Mouse (Mus musculus): ENCODE results near the gene Rpl6.

Rpl6 gene

DNA sequence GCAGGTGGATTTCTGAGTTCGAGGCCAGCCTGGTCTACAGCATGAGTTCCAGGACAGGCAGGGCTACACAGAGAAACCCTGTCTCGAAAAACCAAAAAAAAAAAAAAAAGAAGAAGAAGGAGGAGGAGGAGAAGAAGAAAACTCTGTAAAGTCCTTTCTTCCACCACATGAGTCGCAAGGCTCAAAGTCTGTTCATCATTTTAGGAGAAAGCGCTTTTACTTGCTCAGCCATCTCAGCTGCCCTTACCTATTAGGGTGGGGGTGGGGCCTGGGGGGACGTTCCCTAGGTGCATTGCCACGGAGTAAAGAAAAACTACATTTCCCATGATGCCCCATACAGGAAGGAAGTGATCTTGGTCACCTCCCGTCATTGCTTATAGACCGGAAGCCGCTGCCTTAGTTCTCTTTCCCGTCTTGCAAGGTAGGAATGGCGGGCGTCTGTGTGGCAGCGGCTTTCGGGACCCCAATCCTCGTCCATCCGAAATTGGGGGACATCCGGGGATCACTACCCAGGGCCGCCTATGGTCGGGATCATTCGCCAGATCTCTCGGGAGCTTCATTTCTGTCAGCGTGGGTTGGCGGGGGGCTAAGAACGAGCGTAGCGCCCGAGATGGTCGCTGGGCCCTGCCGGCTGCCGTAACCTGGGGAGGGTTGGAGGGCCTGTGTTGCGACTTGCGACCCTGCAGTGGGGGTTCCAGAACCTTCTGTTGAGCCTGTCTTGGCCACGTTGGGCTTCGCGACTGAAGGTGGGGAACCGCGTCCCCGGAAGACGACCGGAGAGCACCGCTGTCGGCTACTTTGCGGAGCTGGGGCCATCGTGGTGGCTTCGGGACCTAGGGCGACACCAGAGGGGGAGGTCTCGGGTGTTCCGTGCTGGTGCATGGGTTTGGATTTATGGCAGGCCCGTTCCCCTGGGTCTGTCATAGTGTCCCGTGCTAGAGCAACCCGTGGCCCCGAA is at the start of gene Rpl6:
Gene Rpl6, plus strand, starts transcription at position 350 of the 958 bp plus-strand sequence.
- peak; percentile 92 for DNase-seq (ENCODE audit: low read depth, low spot score)

DNA sequence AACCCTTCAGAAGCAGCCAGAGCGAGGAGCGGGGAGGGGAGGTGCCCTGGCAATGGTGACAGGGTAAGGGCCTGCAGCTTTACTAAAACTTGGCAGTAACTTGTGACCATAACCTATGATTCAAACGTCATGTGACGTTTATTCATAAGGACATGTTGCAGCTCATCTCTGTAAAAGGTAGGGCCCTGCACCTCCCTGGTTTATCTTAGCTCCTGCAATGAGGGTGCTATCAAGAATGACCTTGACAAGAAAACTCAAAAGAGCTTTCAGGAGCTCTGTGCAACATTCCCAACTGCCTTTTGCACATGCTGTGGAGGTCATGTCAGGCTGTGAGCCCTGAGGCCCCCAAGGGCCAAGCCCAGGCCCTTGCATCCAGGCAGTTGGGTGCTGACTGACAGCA is 48.2 kb upstream of the Rpl6 start:
- no peak for DNase-seq (ENCODE audit: low read depth, low spot score)

DNA sequence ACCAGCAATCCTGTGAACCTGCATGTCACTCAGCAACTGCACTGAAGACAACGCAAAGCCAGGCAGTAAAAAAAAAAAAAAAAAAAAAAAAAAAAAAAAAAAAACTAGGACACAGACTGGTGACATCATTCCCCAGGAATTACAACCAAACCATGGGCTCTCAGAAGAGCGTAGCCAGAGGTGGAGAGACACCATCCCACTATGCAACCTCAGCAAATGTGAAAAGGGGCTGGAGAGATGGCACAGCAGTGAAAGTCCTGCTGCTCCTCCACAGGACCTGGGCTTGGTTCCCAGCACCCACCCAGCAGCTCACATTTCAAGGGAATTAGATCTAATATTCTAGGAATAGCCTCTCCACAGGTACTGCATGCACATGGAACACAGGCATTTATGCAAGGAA is 47.3 kb upstream of the Rpl6 start:
- DNase-seq (ENCODE audit: low read depth, low spot score): no peak

DNA sequence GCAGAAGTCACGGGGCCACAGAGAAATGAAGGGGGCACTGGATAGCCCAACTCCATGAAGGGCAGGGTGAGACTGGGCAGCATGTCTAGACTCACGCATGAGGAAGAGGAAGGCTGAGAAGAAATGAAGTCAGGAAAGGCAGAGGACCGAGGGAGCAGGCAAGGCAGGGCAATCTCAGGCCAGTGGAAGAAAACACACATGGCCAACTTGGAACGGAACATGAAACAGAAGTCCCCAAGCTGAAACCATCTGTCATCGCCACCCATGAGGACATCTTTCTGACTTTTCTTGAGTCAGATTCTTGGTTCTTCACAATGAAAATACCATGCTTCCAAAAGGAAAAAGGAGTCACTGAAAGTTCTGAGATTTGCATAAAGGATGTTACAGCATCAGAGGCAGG is 46.8 kb upstream of the Rpl6 start:
- no peak for DNase-seq (ENCODE audit: low read depth, low spot score)

DNA sequence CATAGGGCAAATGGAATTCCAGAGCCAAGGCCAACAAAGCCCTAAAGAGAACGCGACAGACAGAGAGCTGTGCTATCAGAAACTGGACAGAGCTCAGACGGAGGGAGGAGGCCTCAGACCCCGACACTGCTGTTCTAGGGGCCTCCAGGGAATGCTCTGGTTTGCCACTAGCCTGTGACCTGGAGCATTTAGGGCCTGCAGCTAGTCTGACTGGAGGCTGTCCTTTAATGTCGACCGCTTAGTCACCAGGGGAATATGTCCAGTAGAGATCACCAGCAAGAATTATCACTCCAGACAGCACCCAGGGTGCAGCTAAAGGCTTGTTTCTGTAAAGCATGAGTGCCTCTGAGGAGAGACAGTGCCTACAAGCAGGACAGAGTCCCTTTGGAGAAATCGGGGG is 45.3 kb upstream of the Rpl6 start:
- no peak for DNase-seq (ENCODE audit: low read depth, low spot score)

DNA sequence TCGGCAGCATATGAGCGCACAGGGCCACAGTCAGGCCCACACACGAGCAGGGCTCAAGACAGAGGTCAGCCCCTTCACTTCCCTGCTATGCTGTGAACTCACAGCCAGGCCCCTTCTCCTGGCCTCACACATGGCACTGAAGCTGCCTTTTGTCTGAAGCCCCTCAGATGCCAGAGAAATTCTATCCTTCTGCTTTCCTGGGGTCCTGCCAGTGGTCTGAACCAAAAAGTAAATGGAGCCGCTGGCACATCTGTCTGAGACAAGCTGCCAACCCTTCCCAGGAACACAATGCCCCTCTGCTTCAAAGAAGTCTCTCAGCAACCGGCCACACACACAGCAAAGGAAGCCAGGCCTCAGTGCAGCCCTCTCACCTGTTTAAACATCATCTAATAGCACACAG is 42.0 kb upstream of the Rpl6 start:
- no peak for DNase-seq (ENCODE audit: low read depth, low spot score)

DNA sequence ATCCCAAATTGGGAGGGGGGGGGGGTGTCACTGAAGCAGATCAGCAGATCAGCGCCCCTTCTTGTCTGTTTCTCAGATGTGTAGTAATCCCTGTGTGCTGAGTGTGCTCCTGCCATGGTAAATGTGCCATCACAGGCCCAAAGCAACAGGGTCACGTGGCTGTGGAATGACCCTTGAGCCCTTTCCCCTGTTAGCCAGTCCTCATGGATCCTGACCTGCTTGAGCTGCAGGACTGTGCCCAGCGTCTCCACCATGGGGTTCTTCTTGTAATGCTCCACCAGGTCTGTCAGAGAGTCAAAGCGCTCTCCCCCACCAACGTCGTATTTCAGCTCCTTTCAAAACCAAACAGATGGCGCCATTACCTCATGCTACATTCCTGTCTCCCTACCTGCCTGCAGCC is 41.4 kb upstream of the Rpl6 start:
- no peak for DNase-seq (ENCODE audit: low read depth, low spot score)

DNA sequence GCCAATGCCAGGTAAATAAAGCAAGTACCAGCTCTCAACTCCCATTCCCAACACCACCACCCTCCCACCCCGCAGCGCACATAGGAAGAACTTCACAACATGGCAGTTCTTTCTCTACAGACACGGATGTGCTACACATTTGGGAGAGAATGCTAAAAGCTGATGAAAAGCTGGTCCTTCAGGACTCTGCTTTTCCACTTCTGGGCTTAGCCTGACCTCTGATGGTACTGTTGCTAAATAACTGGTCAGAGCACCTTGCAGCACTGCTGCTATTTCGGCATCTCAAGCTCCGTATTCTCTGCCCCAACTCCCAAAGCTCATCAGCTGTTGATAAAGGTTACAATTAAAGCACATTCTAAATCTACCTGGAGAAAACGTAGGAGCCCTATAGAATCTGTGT is 37.4 kb upstream of the Rpl6 start:
- no peak for DNase-seq (ENCODE audit: low read depth, low spot score)

DNA sequence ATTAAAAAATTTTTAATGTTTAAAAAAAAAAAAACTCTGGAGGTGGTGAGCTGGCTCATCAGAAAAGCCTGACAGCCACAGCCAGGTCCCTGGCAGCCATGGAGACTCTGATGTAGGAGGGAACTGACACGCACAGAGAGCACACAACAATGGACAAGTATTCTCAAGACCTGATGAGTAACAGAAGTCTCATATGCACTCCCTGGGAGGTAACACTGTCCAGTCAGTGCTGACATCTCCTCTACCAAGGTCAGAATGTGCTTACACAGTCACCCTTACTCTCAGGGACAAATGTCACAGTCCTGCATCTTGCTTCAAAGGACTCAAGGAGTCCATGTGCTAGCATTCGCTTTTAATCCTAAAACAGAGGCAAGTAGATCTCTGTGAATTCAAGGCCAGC is 34.7 kb upstream of the Rpl6 start:
- DNase-seq (ENCODE audit: low read depth, low spot score): no peak

DNA sequence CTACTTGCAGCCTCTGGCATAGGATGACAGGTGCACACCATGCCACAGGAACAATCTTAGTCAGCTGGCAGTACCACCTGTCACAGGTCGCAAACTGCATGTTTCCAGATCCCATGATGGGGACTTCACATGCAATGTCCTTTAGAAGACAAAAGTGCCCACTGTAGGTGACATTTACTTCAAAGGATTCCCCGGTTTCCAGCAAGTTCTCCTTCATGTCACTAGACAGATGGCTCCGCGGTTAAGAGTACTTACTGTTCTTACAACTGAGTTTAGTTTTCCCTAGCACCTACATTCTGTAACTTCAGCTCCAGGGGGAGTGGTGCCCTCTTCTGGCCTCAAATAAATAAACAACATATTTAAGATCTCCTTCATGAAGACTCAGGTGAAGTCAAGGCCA is 31.4 kb upstream of the Rpl6 start:
- DNase-seq (ENCODE audit: low read depth, low spot score): peak; percentile 35

DNA sequence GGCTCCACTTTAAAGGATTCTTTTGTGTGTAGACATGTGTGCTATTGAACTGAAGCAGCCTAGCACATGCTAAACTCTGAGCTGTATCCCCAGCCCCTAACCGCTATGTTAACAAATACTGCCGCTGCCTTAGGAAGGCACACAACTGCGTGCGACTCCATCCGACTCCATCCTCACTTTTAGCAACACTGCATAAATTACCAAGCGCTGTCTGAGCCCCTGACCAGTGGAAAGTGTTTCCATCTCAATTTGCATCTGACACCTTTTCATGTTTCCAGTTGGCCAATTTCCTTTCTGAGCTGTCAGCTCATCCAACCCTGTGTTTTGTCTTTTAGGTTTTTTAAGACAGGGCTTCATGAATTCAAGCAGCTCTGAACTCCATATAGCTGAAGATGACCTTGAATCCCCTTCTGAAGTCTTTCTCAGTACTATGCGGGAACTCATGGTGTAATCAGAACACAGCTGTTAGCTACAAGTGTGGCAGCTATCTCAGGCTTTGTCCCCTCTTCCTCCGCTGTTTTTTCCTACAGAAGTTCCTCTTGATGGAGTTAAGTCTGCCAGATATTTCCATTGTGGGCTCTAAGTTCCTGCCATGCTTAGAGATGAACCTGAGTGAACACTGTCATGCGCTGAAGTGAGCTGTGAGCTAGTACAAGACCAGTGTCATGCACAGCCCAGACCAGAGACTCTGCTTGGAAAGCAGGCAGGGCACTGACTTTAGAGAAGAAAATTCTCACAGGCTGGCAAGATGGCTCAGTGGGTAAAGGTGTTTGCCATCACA is 25.0 kb upstream of the Rpl6 start:
- no peak for DNase-seq (ENCODE audit: low read depth, low spot score)

DNA sequence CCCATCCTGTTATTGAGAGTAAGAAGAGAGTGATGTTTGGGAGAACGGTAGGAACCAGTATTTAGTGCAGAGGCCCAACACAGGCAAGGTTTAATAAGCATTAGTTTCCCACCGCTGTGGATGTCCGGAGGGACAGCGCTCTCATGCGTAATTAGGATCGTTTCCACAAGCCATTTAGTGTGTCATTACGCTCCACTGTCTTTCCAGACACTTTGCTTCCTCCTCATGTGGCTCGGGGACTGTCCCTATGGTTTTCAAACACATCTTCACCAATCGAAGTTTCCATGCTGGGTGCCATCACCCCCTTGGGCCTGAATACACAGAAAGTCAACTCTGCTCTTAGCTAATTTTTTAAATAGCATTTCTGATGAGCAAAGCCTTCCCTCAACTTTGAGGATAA is 21.0 kb upstream of the Rpl6 start:
- DNase-seq (ENCODE audit: low read depth, low spot score): no peak

DNA sequence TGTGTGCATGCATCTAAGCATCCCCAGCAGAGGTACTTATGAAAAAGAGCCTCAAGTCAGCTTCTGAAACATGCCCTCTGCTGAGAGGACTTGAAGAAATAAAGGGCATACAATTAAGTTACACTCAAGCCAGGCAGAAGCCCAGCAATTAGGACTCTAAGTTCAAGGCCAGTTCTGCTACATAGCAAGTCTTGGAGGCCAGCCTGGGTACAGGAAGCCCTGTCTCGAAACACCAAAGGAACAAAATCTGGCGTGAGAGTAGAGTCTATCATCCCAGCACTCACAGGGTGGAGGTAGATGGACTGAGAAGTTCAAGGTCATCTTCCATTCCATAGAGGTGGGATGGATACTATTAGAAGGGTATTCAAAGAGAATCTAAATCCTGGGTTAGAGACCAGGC is 19.9 kb upstream of the Rpl6 start:
- DNase-seq (ENCODE audit: low read depth, low spot score): no peak

DNA sequence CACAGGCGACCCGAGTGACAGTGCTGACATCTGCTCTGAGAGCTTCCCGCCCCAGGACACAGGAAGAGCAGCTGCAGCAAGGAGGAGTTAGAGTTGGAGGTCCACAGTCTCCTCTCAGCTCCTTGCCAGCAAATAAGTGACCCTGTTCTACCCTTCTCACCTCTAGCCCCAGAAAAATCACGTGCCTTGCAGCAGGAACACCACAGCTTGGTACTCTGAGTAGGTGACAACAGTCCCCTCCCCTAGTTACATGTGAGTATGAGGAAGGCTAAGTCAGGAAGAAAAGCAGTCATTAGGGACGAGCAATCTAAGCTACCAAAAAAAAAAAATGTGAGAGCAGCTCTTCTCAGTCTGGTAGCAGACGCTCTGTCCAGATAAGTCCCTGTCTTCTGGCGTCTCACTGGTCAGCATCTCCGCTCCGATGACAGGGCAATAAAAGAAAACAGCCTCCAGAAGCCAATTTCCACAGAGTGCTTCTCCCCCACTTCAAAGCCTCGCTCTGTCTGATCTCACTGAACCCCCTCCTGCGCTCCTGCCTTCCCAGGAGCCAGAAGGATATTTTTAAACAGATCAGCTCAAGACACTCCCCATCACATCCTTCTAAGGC is 19.2 kb upstream of the Rpl6 start:
- DNase-seq (ENCODE audit: low read depth, low spot score): no peak

DNA sequence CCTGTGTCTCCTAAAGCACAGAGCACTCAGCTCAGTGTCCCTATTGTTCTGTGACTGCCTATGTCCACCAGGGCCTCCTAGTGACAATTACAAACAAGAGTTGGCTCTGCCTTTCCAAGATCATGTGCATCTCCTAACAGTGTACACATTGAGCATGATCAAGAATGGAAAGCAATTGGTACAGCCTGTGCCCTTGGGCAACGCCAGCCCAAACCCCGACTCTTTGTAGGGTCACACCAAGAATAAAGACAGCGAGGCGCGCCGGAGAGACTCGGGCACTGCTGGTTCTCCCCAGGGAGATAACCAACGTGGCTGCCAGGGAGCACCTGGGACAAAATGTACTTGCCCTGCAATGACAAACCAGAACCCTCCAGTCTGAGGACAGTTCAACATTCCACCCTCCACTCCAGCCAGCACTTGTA is 16.7 kb upstream of the Rpl6 start:
- no peak for DNase-seq (ENCODE audit: low read depth, low spot score)

DNA sequence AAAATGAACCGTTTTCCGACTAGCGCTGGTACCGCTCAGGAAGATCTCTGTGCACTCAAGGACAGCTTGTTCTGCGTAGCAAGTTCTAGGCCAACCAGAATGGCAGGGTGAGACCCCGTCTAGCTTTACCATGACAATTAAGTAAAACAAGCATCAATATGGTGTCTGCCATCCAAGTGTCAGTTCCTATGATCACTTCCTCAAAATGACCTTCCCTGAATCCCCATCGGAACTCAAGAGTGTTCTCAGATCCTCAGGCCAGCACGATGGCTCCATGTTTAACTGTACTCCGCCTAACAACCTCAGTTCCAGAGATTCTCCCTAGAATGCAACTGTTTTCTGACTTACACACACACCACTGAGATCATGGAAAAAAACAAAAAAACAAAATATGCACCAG is 16.0 kb upstream of the Rpl6 start:
- DNase-seq (ENCODE audit: low read depth, low spot score): no peak

DNA sequence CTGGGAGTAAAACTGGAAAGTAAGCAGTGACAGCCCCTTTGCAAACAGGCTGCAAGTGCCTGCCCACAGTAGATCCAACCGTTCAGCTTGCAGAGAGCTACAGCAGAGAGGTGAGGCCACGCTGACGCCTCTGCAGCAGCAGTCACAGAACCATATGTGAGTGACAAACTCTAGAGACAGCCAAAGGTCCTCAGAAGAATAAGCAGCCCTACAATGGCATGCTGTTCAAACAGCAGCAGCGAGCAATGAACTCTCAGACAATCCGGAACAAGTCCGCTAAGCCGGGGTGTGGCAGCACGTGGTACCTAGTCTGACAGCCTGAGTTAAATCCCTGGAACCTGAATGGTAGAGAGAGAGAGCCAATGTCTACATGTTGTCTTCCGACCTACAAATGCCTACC is 15.1 kb upstream of the Rpl6 start:
- DNase-seq (ENCODE audit: low read depth, low spot score): no peak

DNA sequence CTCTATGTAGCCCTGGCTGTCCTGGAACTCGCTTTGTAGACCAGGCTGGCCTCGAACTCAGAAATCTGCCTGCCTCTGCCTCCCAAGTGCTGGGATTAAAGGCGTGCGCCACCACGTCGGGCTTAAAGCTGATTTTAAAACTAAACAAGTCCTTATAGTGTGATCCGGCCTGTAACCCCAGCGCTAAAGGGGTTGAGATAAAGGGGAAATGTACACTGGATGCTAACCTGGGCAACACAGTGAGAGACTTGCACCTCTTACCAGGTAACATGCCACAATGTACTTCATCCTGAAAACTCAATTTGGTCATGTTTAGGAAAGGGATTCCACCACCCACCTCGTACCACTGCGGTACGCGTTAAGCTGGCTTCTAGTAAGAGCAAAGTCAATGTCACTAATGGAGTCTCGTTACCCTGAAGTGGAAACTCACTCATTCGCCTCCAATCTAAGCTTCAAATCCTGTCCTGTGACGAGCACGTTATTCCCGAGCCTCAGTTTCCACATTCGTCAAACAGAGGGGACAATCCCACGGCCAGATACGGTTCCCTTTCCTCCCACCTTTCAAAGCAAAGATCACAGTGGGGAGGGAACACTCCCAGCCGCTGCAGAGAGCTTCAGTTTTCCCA is 14.0 kb upstream of the Rpl6 start:
- no peak for DNase-seq (ENCODE audit: low read depth, low spot score)

DNA sequence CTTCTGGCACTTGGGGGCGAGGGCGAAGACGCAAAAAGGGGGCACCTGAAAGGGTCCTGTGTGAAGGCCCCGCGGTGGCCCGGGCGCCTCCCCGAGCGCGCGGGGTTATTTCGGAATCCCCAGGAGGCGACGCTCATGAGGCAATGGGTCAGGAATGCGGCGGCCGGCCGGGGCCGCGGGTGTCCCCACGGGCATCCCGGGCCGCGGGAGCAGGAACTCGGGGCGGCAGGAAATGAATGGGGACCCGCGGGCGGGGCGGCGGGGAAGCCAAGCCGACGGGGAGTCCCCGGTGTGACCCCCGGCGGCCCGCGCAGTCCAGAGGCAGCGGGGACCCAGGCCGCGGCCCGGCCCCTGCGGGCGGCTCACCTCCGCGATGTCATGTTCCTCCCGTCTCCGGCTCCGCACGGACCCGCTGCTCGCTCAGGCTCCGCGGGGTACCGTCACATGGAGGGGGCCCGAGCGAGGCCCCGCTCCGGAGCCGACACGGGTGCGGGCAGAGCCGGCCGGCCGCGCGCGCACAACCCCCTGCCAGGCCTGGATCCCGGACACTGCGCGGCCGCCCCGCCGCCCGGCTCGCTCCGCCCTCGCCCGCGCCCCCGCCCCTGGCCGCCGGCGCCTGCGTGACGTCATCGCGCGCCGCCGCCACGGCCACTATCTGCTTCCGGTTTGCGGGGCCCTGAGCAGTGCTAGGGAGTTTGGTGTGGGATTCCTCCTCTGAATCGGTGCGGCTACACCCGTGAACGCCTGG is 13.3 kb upstream of the Rpl6 start, which contains the start of gene Ptpn11:
Gene Ptpn11, minus strand, starts transcription at position 562 of the 748 bp plus-strand sequence.
- peak; percentile 74 for DNase-seq (ENCODE audit: low read depth, low spot score)

DNA sequence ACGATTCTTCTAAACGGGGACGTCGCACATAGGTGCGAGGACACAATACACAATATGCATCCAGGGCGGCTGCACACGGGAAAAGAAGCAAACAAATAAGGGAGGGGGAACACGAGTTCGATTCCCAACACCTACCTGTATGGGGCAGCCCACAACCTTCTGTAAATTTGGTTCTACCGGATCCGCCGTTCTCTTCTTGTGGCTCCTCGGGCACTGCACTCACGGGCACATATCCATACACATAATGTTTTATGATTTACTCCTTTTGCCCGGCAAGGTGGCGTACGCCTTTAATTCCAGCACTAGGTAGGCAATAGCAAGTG is 12.7 kb upstream of the Rpl6 start:
- DNase-seq (ENCODE audit: low read depth, low spot score): no peak

DNA sequence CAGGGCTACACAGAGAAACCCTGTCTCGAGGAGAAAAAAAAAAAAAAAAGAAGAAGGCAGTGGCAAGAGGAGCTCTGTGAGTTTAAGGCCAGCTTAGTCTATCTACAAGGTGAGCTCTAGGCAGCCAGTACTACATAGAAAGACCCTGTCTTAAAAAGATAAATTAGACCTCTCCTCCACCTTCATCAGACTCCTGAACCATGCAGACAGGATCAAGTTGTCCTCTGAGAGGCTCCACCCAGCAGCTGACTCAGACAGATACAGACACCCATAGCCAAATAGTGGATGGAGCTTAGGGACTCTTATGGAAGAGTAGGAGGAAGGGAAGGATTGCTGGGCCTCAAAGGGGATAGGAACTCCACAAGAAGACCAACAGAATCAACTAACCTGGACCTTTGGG is 10.1 kb upstream of the Rpl6 start:
- no peak for DNase-seq (ENCODE audit: low read depth, low spot score)

All from ES-CJ7 (cell line).